ENCODE assay signal across 29 mouse cellular contexts in genomic region chr8:119917415-119917814, GRCm38 (mm10). TPM values are rescaled to one million over a fixed set of nuclear protein-coding genes. Genes with fewer than 3 reads are reported as not detected.
DNase-seq lines count a peak whose midpoint lies in the region; ATAC-seq and TF ChIP-seq lines count a peak whose summit lies in the region.
"Had no signal": no experiment of that assay in that cellular context is flagged by ENCODE, and none has a peak within 500 bp of the region (broad histone marks: within the 10 kb centered on the region; RNA-seq: fewer than 3 reads in every experiment).

No protein-coding gene starts in this region.

- WGBS in kidney, embryonic 14.5 days = 88% methylated on average over 3 of the region's 3 CpGs
- WGBS in liver, embryonic 11.5 days = 51% methylated on average over 3 of the region's 3 CpGs
- WGBS in liver, postnatal 0 days (ENCODE audit: insufficient replicate concordance) = 62% methylated on average over 3 of the region's 3 CpGs
- WGBS in embryonic facial prominence, embryonic 10.5 days = 88% methylated on average over 3 of the region's 3 CpGs

- no peak overlapping the region for H3K27ac ChIP-seq in kidney, embryonic 14.5 days (ENCODE audit: low read depth, low read length)
- peak overlapping the region; percentile 87 for H3K27ac ChIP-seq in liver, embryonic 11.5 days (ENCODE audit: low read depth, low read length)
- peak overlapping the region; percentile 85 for H3K27ac ChIP-seq in liver, postnatal 0 days (ENCODE audit: low read depth)
- no peak overlapping the region for H3K27ac ChIP-seq in embryonic facial prominence, embryonic 10.5 days (replicated peaks)
- H3K27ac ChIP-seq: embryonic facial prominence, embryonic 13.5 days; forebrain, embryonic 15.5 days; hindbrain, embryonic 10.5 days; hindbrain, postnatal 0 days; left cerebral cortex, adult 2 months; limb, embryonic 12.5 days; macrophage; midbrain, embryonic 10.5 days; neural tube, embryonic 13.5 days; stomach, embryonic 15.5 days had no signal

- peaks cover 49% of the 10 kb centered on the region for H3K4me1 ChIP-seq in kidney, embryonic 14.5 days (ENCODE audit: control insufficient read depth, insufficient read depth, low read length)
- peaks cover 96% of the 10 kb centered on the region for H3K4me1 ChIP-seq in erythroblast, embryonic 14.5 days (ENCODE audit: control insufficient read depth)
- H3K4me1 ChIP-seq in liver, embryonic 11.5 days (replicated peaks; ENCODE audit: control insufficient read depth, insufficient read depth, low read length) = peaks cover 90% of the 10 kb centered on the region
- peaks cover 72% of the 10 kb centered on the region for H3K4me1 ChIP-seq in liver, postnatal 0 days (ENCODE audit: insufficient read depth)
- H3K4me1 ChIP-seq in embryonic facial prominence, embryonic 10.5 days = peaks cover 54% of the 10 kb centered on the region

- H3K4me3 ChIP-seq in kidney, embryonic 14.5 days (ENCODE audit: low read length) = no peak overlapping the region
- H3K4me3 ChIP-seq in erythroblast, embryonic 14.5 days (replicated peaks) = peak overlapping the region; percentile 59
- H3K4me3 ChIP-seq in liver, embryonic 11.5 days (ENCODE audit: low read depth, low read length) = peak overlapping the region; percentile 10; the same call in 1 of the 2 replicates
- peak overlapping the region; percentile 35; the same call in 1 of the 2 replicates for H3K4me3 ChIP-seq in liver, postnatal 0 days (ENCODE audit: low read depth, low read length)
- no peak overlapping the region for H3K4me3 ChIP-seq in embryonic facial prominence, embryonic 10.5 days
- H3K4me3 ChIP-seq: embryonic facial prominence, embryonic 13.5 days; forebrain, embryonic 15.5 days; hindbrain, embryonic 10.5 days; left cerebral cortex, adult 2 months; limb, embryonic 12.5 days; midbrain, embryonic 10.5 days; myocyte; neural tube, embryonic 13.5 days; stomach, embryonic 15.5 days had no signal

- peaks cover 3% of the 10 kb centered on the region; the same call in 1 of the 2 replicates for H3K36me3 ChIP-seq in kidney, embryonic 14.5 days (ENCODE audit: control insufficient read depth, insufficient read depth, low read length)
- peaks cover 74% of the 10 kb centered on the region for H3K36me3 ChIP-seq in erythroblast, embryonic 14.5 days (ENCODE audit: control insufficient read depth)
- peaks cover 3% of the 10 kb centered on the region; the same call in 1 of the 2 replicates for H3K36me3 ChIP-seq in liver, embryonic 11.5 days (ENCODE audit: control insufficient read depth, insufficient read depth, low read length)
- no peaks in the 10 kb centered on the region; the same call in 1 of the 2 replicates for H3K36me3 ChIP-seq in liver, postnatal 0 days (replicated peaks; ENCODE audit: insufficient read depth, low read length)
- peaks cover 46% of the 10 kb centered on the region for H3K36me3 ChIP-seq in embryonic facial prominence, embryonic 10.5 days (replicated peaks)
- H3K36me3 ChIP-seq: forebrain, embryonic 15.5 days; stomach, embryonic 15.5 days had no signal

- H3K27me3 ChIP-seq in kidney, embryonic 14.5 days (ENCODE audit: control insufficient read depth, insufficient read depth, low read length) = no peaks in the 10 kb centered on the region
- H3K27me3 ChIP-seq in erythroblast, embryonic 14.5 days (ENCODE audit: control insufficient read depth) = no peaks in the 10 kb centered on the region
- H3K27me3 ChIP-seq in liver, embryonic 11.5 days (replicated peaks; ENCODE audit: control insufficient read depth, insufficient read depth, low read length) = no peaks in the 10 kb centered on the region
- H3K27me3 ChIP-seq in liver, postnatal 0 days (ENCODE audit: insufficient read depth, low read length) = no peaks in the 10 kb centered on the region
- H3K27me3 ChIP-seq in embryonic facial prominence, embryonic 10.5 days (replicated peaks; ENCODE audit: low read depth, poor library complexity, severe bottlenecking) = no peaks in the 10 kb centered on the region
- H3K27me3 ChIP-seq: embryonic facial prominence, embryonic 13.5 days; forebrain, embryonic 15.5 days; limb, embryonic 12.5 days; neural tube, embryonic 13.5 days; stomach, embryonic 15.5 days had no signal

- no peaks in the 10 kb centered on the region for H3K9me3 ChIP-seq in kidney, embryonic 14.5 days (ENCODE audit: control insufficient read depth, low read length)
- peaks cover 9% of the 10 kb centered on the region for H3K9me3 ChIP-seq in erythroblast, embryonic 14.5 days (ENCODE audit: control insufficient read depth, low read length)
- no peaks in the 10 kb centered on the region for H3K9me3 ChIP-seq in liver, embryonic 11.5 days (ENCODE audit: control insufficient read depth, low read length)
- H3K9me3 ChIP-seq in liver, postnatal 0 days (ENCODE audit: low read length) = no peaks in the 10 kb centered on the region
- no peaks in the 10 kb centered on the region for H3K9me3 ChIP-seq in embryonic facial prominence, embryonic 10.5 days
- H3K9me3 ChIP-seq: embryonic facial prominence, embryonic 13.5 days; forebrain, embryonic 15.5 days; hindbrain, embryonic 10.5 days; limb, embryonic 12.5 days; midbrain, embryonic 10.5 days; neural tube, embryonic 13.5 days; stomach, embryonic 15.5 days had no signal

- no peak overlapping the region for H3K4me2 ChIP-seq in kidney, embryonic 14.5 days (replicated peaks; ENCODE audit: low read depth, low read length)
- H3K4me2 ChIP-seq in liver, embryonic 11.5 days = peak overlapping the region; percentile 62
- peak overlapping the region; percentile 64 for H3K4me2 ChIP-seq in liver, postnatal 0 days (ENCODE audit: low read depth, low read length)
- H3K4me2 ChIP-seq: embryonic facial prominence, embryonic 13.5 days; forebrain, embryonic 15.5 days; limb, embryonic 12.5 days; neural tube, embryonic 13.5 days; stomach, embryonic 15.5 days had no signal

- no peak for DNase-seq in kidney, postnatal 36 days
- no peak for DNase-seq in liver, embryonic 11.5 days (ENCODE audit: low spot score)
- DNase-seq in liver, postnatal 0 days = no peak
- no peak for DNase-seq in spleen, postnatal 4 days (ENCODE audit: low spot score in 2 of 2)
- no peak for DNase-seq in embryonic facial prominence, embryonic 10.5 days (ENCODE audit: low spot score)
- DNase-seq: adrenal gland, postnatal 10 days; cerebellum, adult 2 months; cerebellum, postnatal 25 days; gastrocnemius, postnatal 10 days; kidney, adult 11 months; layer of hippocampus, adult 9-11 months; right cerebral cortex, postnatal 4 days; thymus, adult 2 months; thymus, postnatal 4 days had no signal

- TF ChIP-seq EP300 in liver, postnatal 0 days (IDR thresholded peaks at IDR 0.05; ENCODE audit: low read depth) = no peak

- peak overlapping the region; percentile 28; the same call in 1 of the 2 replicates for H3K9ac ChIP-seq in kidney, embryonic 14.5 days (ENCODE audit: low read depth, low read length)
- H3K9ac ChIP-seq in liver, embryonic 11.5 days (ENCODE audit: low read depth, low read length) = peak overlapping the region; percentile 11
- peak overlapping the region; percentile 36 for H3K9ac ChIP-seq in liver, postnatal 0 days (replicated peaks)
- H3K9ac ChIP-seq: forebrain, embryonic 15.5 days; limb, embryonic 12.5 days; neural tube, embryonic 13.5 days; stomach, embryonic 15.5 days had no signal

- TF ChIP-seq CTCF in liver, postnatal 0 days (IDR thresholded peaks at IDR 0.05; ENCODE audit: low read depth) = no peak

- ATAC-seq in kidney, embryonic 14.5 days (ENCODE audit: low FRiP score, low TSS enrichment) = no peak
- ATAC-seq in liver, embryonic 11.5 days (replicated peaks; ENCODE audit: low FRiP score) = no peak; the same call in 1 of the 2 replicates
- ATAC-seq in liver, postnatal 0 days = no peak
- ATAC-seq: forebrain, embryonic 15.5 days; hindbrain, postnatal 0 days; midbrain, embryonic 16.5 days had no signal

RNA-seq across cellular contexts. Expression of gene Gm20388, which starts 6.8 kb away (rescaled TPM):
- polyA plus RNA-seq in kidney, embryonic 14.5 days (2014; fragmentation: Nextera tagmentation; extraction: Ambion mirVana) = 5.7 TPM in 1 of 2 replicates, not detected in the other
- polyA plus RNA-seq in erythroblast, embryonic 14.5 days (2012) = 0.36 TPM in 1 of 2 replicates, not detected in the other
- 1.4 and 5.3 TPM in 2 replicates for polyA plus RNA-seq in liver, embryonic 11.5 days (2014; fragmentation: Nextera tagmentation; extraction: Ambion mirVana)
- not detected in 2 replicates for polyA plus RNA-seq in liver, postnatal 0 days (2015; fragmentation: Nextera tagmentation; extraction: Ambion mirVana)
- 1.1 and 3.6 TPM in 2 replicates for polyA plus RNA-seq in embryonic facial prominence, embryonic 10.5 days (2016; fragmentation: Nextera tagmentation; extraction: Ambion mirVana)
- polyA plus RNA-seq: embryonic facial prominence, embryonic 13.5 days; forebrain, embryonic 15.5 days; hindbrain, postnatal 0 days; limb, embryonic 12.5 days; lung, embryonic 16.5 days; stomach, embryonic 15.5 days had no signal

RNA-seq across cellular contexts. Expression of gene Usp10, which starts 7.3 kb away (rescaled TPM):
- polyA plus RNA-seq in kidney, embryonic 14.5 days (2014; fragmentation: Nextera tagmentation; extraction: Ambion mirVana) = 91.9 and 156 TPM in 2 replicates
- polyA plus RNA-seq in erythroblast, embryonic 14.5 days (2012) = 7.6 and 8.3 TPM in 2 replicates
- 175 and 190 TPM in 2 replicates for polyA plus RNA-seq in liver, embryonic 11.5 days (2014; fragmentation: Nextera tagmentation; extraction: Ambion mirVana)
- polyA plus RNA-seq in liver, postnatal 0 days (2015; fragmentation: Nextera tagmentation; extraction: Ambion mirVana) = 44.1 and 46.5 TPM in 2 replicates
- polyA plus RNA-seq in embryonic facial prominence, embryonic 10.5 days (2016; fragmentation: Nextera tagmentation; extraction: Ambion mirVana) = 234 and 241 TPM in 2 replicates

RNA-seq across cellular contexts. Expression of gene Klhl36, which starts 55.3 kb away (rescaled TPM):
- 13.3 and 13.8 TPM in 2 replicates for polyA plus RNA-seq in kidney, embryonic 14.5 days (2014; fragmentation: Nextera tagmentation; extraction: Ambion mirVana)
- 0.02 and 0.12 TPM in 2 replicates for polyA plus RNA-seq in erythroblast, embryonic 14.5 days (2012)
- 9.1 TPM in 2 replicates for polyA plus RNA-seq in liver, embryonic 11.5 days (2014; fragmentation: Nextera tagmentation; extraction: Ambion mirVana)
- 4.3 and 4.9 TPM in 2 replicates for polyA plus RNA-seq in liver, postnatal 0 days (2015; fragmentation: Nextera tagmentation; extraction: Ambion mirVana)
- polyA plus RNA-seq in embryonic facial prominence, embryonic 10.5 days (2016; fragmentation: Nextera tagmentation; extraction: Ambion mirVana) = 10.4 and 11.3 TPM in 2 replicates

Comparison
In these comparisons a context has a peak if more than half of its experiments do, and no peak if none do; other contexts are left out.
1. H3K27ac ChIP-seq: peak in liver, embryonic 11.5 days (single experiment) and liver, postnatal 0 days (single experiment); none in kidney, embryonic 14.5 days (single experiment) and embryonic facial prominence, embryonic 10.5 days (single experiment).
2. H3K4me3 ChIP-seq: peak in erythroblast, embryonic 14.5 days (single experiment), liver, embryonic 11.5 days (single experiment) and liver, postnatal 0 days (single experiment); none in kidney, embryonic 14.5 days (single experiment) and embryonic facial prominence, embryonic 10.5 days (single experiment).
3. Peak in every context shown above with its lines, with median percentiles within 50 percentile points of each other: H3K9ac ChIP-seq.